Mouse (Mus musculus) embryonic fibroblast, embryonic 13.5 days (primary cell): ENCODE results near the gene Cct8l1.
A peak's percentile ranks its signal among the peaks of the same experiment; 100 is the strongest.

ENCODE experiments used
- CTCF ChIP-seq: IDR thresholded peaks from 2 replicates; pipeline ENCODE4 v1.5.1; 2011; ENCODE audit warnings: mild to moderate bottlenecking, control low read depth, low read length, moderate library complexity, borderline replicate concordance; ENCODE audit not compliant: insufficient read depth
- POLR2A ChIP-seq: IDR thresholded peaks from 2 replicates; pipeline ENCODE4 v1.6.1; 2011; ENCODE audit warnings: low read depth, mild to moderate bottlenecking, control low read depth, low read length, moderate library complexity

GRCm38 (mm10) chr5:25498346-25498820 lies 17.5 kb upstream of the Cct8l1 start, which contains the start of gene Kmt2c:
- TF ChIP-seq POLR2A = peak; percentile 87
- no peak for TF ChIP-seq CTCF
